Mouse (Mus musculus) midbrain, embryonic 14.5 days (tissue): ENCODE results near the gene Tmprss11e. TPM values are rescaled to one million over a fixed set of nuclear protein-coding genes. Genes with fewer than 3 reads are reported as not detected.

Source experiments
- ATAC-seq: fragments of 200-750 bp; cut with Nextera tagmentation; 2 replicates; pipeline ENCODE4 v1.8.0; 2017; ENCODE audit warnings: moderate number of reproducible peaks, moderate library complexity; ENCODE audit not compliant: low FRiP score, low TSS enrichment
- DNase-seq: peaks from one replicate; pipeline ENCODE4 v3.0.0-alpha.2; 2015
- H3K27ac ChIP-seq: fragments of 300-500 bp; sonication (generic); replicated peaks from 2 replicates; pipeline ENCODE4 v1.5.1; 2014; ENCODE audit warnings: mild to moderate bottlenecking, low read depth, low read length, moderate library complexity
- H3K27me3 ChIP-seq: fragments of 300-500 bp; sonication (generic); 2 replicates; pipeline ENCODE4 v1.6.1; 2014; ENCODE audit warnings: low read length, control low read depth, mixed read lengths; ENCODE audit not compliant: control insufficient read depth, insufficient read depth
- H3K36me3 ChIP-seq: fragments of 300-500 bp; sonication (generic); 2 replicates; pipeline ENCODE4 v1.6.1; 2014; ENCODE audit warnings: low read length, control low read depth; ENCODE audit not compliant: control insufficient read depth, insufficient read depth
- H3K4me1 ChIP-seq: fragments of 300-500 bp; sonication (generic); 2 replicates; pipeline ENCODE4 v1.6.1; 2014; ENCODE audit warnings: mild to moderate bottlenecking, antibody characterized with exemption, low read length, control low read depth; ENCODE audit not compliant: control insufficient read depth, insufficient read depth
- H3K4me2 ChIP-seq: fragments of 300-500 bp; sonication (generic); 2 replicates; pipeline ENCODE4 v1.6.1; 2014; ENCODE audit warnings: mild to moderate bottlenecking, low read length, moderate library complexity
- H3K4me3 ChIP-seq: fragments of 300-500 bp; sonication (generic); replicated peaks from 2 replicates; pipeline ENCODE4 v1.5.1; 2014; ENCODE audit warnings: low read depth, low read length
- H3K9ac ChIP-seq: fragments of 300-500 bp; sonication (generic); replicated peaks from 2 replicates; pipeline ENCODE4 v1.6.1; 2014; ENCODE audit warnings: mild to moderate bottlenecking, low read length, moderate library complexity
- H3K9me3 ChIP-seq: fragments of 300-500 bp; sonication (generic); 2 replicates; pipeline ENCODE4 v1.6.1; 2016; ENCODE audit warnings: low read length, control low read depth, mixed read lengths; ENCODE audit not compliant: control insufficient read depth
- WGBS: fragments of 180-500 bp; shearing (Covaris S2); extraction: QIAGEN DNeasy Blood & Tissue Kit; methylation state at CpG from one replicate; pipeline ENCODE4 v1.1.7; 2014; 5-methylcytosine and 5-hydroxymethylcytosine counted together
- polyA plus RNA-seq: library from polyadenylated mRNA; unstranded; fragments of >200 nt; fragmentation: Nextera tagmentation; extraction: Ambion mirVana; gene quantifications from 2 replicates; pipeline ENCODE4 v1.2.1, GENCODE M21; 2014

Gene Tmprss11e
- polyA plus RNA-seq, 1 experiment from 2014 or later = not detected

DNA sequence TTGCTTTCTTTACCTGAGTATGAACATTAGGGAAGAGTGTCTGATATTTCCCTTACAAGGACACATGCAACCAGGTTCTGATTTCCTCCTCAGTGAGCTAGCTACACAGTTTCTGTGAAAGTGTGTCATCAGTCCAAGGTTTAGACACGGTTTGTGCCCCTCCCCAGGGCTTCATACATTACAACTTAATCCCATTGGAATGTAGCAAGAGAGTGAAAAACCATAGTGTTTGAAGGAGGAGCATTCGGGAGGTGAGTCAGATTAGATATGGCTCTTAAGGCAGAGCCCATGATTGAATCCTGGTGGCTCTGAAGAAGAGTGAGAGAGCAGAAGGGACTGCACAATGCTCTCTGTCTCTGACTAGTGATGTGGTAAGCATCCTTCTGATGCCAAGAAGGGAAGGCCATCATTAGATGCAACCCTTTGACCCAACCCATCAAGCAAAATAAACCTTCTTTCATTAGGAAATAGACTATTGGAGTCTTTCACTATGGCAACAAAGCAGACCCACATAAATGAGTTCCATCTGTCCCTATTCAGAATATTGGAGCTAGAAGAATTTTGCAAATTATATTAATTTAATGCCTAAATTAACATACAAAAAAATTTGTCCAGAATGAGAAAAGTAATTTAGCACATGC, 22.7 kb downstream of the Tmprss11e start:
- no peak overlapping the region for H3K27ac ChIP-seq
- no peaks in the 10 kb centered on the region for H3K36me3 ChIP-seq
- 18% methylated on average over 2 of the region's 2 CpGs for WGBS
- no peak for DNase-seq
- no peak for ATAC-seq
- H3K4me2 ChIP-seq = no peak overlapping the region
- no peaks in the 10 kb centered on the region for H3K27me3 ChIP-seq
- no peaks in the 10 kb centered on the region for H3K4me1 ChIP-seq
- H3K9ac ChIP-seq = no peak overlapping the region
- H3K4me3 ChIP-seq = no peak overlapping the region
- no peaks in the 10 kb centered on the region for H3K9me3 ChIP-seq

DNA sequence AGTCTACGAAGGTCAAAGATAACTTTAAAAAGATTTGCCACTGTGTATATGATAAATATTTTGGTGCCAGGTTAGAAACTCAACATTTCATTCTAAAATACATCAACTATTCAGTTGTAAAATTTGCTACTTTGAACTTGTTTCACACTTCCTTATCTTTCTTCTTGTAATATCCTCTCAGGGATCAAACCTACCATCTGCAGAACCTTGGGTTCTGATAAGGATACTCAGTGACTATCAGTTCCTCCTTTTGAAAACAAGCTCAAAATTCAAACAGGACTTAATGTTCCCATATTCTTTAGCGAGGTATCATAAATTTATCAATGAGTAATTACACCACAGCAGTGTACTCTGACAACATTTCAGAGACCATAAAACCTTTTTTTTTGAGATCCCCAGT, 30.6 kb downstream of the Tmprss11e start:
- no peak for DNase-seq
- Histone ChIP-seq H3K27ac (no peak overlapping the region), H3K9ac (no peak overlapping the region), H3K4me3 (no peak overlapping the region), H3K9me3 (no peaks in the 10 kb centered on the region), H3K36me3 (no peaks in the 10 kb centered on the region), H3K27me3 (no peaks in the 10 kb centered on the region), H3K4me2 (no peak overlapping the region), H3K4me1 (no peaks in the 10 kb centered on the region)
- 93% methylated on average over 2 of the region's 2 CpGs for WGBS
- no peak for ATAC-seq

DNA sequence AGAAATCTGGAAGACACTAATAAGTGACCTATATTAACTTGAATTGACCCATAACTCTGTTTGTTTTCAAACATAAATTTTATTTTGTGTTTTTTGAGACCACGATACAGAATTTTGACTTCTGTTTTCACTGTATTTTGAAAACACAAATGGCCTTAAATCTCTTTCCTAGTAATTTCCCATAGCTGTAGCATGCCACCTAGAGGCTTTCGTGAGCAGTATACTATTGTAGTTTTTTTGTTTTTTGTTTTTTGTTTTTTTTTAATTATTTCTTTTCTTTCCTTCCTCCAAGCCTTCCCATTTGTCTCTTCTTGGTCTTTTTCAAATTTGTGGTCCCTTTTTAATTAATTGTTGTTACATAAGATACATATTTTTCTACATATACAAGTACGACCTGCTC, 40.7 kb downstream of the Tmprss11e start:
- no peaks in the 10 kb centered on the region for H3K36me3 ChIP-seq
- H3K4me1 ChIP-seq = no peaks in the 10 kb centered on the region
- no peak overlapping the region for H3K9ac ChIP-seq
- no peak overlapping the region for H3K4me2 ChIP-seq
- H3K9me3 ChIP-seq = no peaks in the 10 kb centered on the region
- no peaks in the 10 kb centered on the region for H3K27me3 ChIP-seq
- H3K4me3 ChIP-seq = no peak overlapping the region
- ATAC-seq (no peak), DNase-seq (no peak)
- 77% methylated on average over 3 of the region's 3 CpGs for WGBS
- no peak overlapping the region for H3K27ac ChIP-seq

DNA sequence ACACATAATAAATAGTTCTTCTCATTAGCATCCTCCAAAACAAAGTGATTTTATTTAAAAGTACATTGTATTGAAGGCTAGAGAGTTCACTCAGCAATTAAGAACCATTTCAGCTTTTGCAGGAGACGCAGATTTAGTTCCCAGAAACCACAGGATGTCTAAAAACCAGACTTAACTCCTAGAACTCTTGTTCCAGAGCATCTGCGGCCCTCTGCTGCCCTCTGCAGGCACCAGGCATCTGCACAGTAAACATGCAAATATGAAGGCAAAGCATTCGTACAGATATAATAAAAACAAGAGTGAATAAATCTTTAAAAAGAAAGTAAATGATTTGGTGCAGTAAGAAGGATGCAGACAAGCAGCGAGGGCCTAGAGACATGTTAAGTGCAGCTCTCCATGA, 60.9 kb downstream of the Tmprss11e start:
- H3K4me3 ChIP-seq = no peak overlapping the region
- no peak overlapping the region for H3K9ac ChIP-seq
- no peaks in the 10 kb centered on the region for H3K36me3 ChIP-seq
- ATAC-seq (no peak), DNase-seq (peak; percentile 80)
- WGBS = 65% methylated on average over 4 of the region's 4 CpGs
- H3K4me2 ChIP-seq = no peak overlapping the region
- H3K27me3 ChIP-seq = no peaks in the 10 kb centered on the region
- no peaks in the 10 kb centered on the region for H3K9me3 ChIP-seq
- no peaks in the 10 kb centered on the region for H3K4me1 ChIP-seq
- no peak overlapping the region for H3K27ac ChIP-seq

DNA sequence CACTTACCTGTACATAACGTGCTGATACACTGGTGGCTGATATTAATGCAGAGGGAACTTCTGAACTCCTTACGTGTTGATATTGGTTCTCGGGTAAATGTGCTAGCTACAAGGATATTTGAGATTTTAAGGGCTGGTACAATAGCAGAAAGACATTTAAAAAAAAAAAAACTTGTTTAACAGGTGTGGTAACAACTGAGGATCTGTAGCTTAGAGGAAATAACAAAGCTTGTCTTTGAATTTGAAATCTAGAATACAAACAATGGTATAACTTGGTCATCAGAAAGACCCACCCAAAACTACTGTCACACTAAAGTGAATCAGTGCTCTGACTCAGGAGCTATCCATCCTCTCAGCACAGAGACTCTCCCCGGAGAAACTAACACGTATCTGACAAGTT, 69.4 kb downstream of the Tmprss11e start, which contains the start of gene Tmprss11b:
Gene Tmprss11b (minus strand): TSS at position 101 of the 400 bp plus-strand sequence.
- no peak within 1 kb of the TSS for H3K4me3 ChIP-seq
- no peak for ATAC-seq
- 86% methylated on average over 5 of the region's 5 CpGs for WGBS

More for the DNA sequence above, 69.4 kb downstream of the Tmprss11e start, which contains the start of gene Tmprss11b:
- Histone ChIP-seq H3K4me1 (no peaks in the 10 kb centered on the region), H3K9me3 (no peaks in the 10 kb centered on the region), H3K36me3 (no peaks in the 10 kb centered on the region), H3K9ac (no peak within 1 kb of the TSS), H3K4me2 (no peak within 1 kb of the TSS), H3K27ac (no peak within 1 kb of the TSS), H3K27me3 (no peaks in the 10 kb centered on the region)
- no peak for DNase-seq

Other genes with a start within 250 kb of the Tmprss11e start
- not detected in 2 replicates for gene Tmprss11g, start 227.2 kb downstream of the Tmprss11e start, polyA plus RNA-seq
- gene Tmprss11f, start 113.4 kb downstream of the Tmprss11e start, polyA plus RNA-seq = not detected in 2 replicates
- not detected in 2 replicates for gene Tmprss11b, start 69.5 kb downstream of the Tmprss11e start, polyA plus RNA-seq
- 44.4 and 50.1 TPM in 2 replicates for gene Ythdc1, start 58.4 kb upstream of the Tmprss11e start, polyA plus RNA-seq
- not detected in 2 replicates for gene Ugt2b34, start 161.1 kb upstream of the Tmprss11e start, polyA plus RNA-seq
- not detected in 2 replicates for gene Ugt2b1, start 180.7 kb upstream of the Tmprss11e start, polyA plus RNA-seq